Mouse (Mus musculus) liver, postnatal 0 days (tissue): ENCODE measurements around the gene Fam189a2.

Source experiments
- CTCF ChIP-seq: sonication (generic); IDR thresholded peaks from 2 replicates; pipeline ENCODE4 v1.5.1; 2016; ENCODE audit warnings: antibody characterized with exemption, low read depth
- EP300 ChIP-seq: IDR thresholded peaks from 2 replicates; pipeline ENCODE4 v1.6.1; 2016; ENCODE audit warnings: antibody characterized with exemption, low read depth, mild to moderate bottlenecking

DNA sequence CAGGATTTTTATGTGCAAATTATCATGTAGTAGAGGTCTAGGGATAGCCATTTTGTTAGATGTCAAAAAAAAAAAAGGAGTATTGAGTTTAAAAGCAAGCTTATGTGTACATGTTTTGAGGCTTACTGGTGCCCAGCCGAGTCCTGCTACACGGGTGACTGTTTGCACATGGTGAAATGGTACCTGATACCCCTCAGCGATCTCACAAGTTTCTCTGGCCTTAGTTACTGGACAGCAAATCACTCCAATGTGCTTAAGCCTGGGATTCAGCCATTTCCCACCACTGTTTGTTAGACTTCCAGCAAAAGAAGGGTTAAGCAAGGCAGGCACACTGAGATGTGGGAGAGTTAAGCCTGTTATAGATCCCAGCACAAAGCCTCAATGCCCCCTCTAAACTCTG, 3.5 kb upstream of the Fam189a2 start:
- TF ChIP-seq CTCF (no peak), EP300 (no peak)
